Mouse (Mus musculus) granulocyte monocyte progenitor cell, adult 5-6 weeks (primary cell): Measurements from ENCODE around the gene Rerg. TPM values are rescaled to one million over a fixed set of nuclear protein-coding genes. Genes with fewer than 3 reads are reported as not detected.
A peak's percentile ranks its signal among the peaks of the same experiment; 100 is the strongest.
"Not testable (repeated sequence)": the region's sequence is repeated elsewhere in the genome, so short reads cannot be mapped to it uniquely, and the experiment has no call there.

Experiments used
- ATAC-seq: replicated peaks from 2 replicates; pipeline ENCODE4 v1.8.0; 2016; ENCODE audit warnings: mild to moderate bottlenecking, moderate TSS enrichment, inconsistent platforms; ENCODE audit not compliant: poor library complexity, severe bottlenecking
- total RNA-seq, 2 experiments: library from RNA; stranded (forward) in 1 of 2; stranded (reverse) in 1 of 2; fragments of 200-712, 200-1000 nt in 1 of 2; fragments of >200 nt in 1 of 2; fragmentation: Nextera tagmentation in 1 of 2; gene quantifications; 2 replicates each; pipeline ENCODE4 v1.2.3; 2014 to 2017

Gene Rerg
- total RNA-seq, 2 experiments from 2014 or later: 1.6 TPM; not detected in 1

DNA sequence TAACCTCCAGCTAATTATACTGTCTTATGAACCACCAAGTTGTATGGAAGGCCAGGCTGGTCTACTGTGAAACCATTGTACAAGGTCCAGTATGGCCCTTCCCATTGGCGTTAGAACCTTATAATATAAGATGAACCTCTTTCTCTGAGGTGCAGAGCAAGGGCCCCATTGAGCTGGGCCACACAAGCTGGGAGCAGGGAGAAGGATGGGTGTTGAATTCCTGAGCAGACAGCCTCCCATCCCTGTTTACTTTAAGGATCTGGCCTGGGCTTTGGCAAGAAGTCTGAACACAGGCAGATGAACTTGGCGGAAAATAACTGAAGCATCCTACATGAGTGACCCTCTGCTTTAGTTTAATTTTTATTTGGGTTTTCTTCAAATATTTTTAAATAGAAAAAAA, 75.8 kb downstream of the Rerg start:
- ATAC-seq: no peak

DNA sequence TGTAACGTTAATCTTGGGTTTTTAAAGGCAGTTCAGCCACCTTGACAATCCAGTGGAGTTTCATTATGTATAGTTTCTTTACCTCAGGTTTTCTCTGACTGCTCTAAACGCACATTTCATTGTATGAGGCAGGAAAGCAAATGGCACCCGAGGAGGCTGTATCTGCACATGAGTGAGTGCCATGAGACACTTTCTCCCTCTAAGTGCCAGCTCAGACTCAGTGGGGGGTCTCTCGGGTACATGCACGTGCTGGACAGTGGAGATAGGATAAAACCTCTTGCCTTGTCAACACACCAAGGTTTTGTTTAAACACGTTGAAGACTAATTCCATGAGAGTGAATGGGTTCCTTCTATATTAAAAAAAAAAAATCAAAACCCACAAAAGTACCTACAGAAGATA, 81.8 kb downstream of the Rerg start:
- no peak for ATAC-seq

- ATAC-seq: no peak
Measured at GRCm38 (mm10) chr6:137087956-137088355, 82.3 kb downstream of the Rerg start.

DNA sequence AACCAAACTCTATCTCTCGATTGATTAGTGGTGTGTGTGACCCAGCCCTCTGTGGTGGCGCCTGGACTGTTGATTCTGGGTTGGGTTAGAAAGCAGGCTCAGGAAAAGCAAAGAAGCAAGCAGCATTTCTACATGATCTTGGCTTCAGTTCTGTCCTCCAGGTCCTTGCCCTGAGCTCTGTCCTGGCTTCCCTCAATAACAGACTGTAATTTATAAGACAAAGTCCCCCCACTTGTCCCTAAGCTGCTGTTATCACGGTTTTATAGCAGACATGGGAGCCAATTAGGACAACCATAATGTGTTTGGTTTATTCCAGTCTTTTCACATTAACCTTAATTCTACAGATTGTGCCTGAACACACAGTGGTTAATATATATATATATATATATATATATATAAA, 82.8 kb downstream of the Rerg start:
- no peak for ATAC-seq

DNA sequence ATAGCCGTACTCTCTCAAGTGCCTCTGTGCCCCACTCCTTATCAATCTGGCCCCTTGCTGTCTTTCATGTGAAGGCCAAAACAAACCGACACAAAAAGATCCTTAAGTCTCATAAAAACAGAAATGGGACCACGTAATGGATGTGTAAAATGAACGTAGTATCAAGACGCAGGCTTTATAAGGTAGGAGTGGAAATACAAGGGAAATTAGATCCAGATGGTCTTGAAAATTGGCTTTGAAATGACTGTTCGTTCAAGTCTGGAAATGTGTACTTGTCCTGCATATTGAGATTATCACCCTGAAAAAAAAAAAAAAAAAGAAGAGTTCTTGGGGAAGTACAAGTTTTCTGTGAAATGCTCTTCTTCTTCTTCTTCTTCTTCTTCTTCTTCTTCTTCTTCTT, 90.6 kb downstream of the Rerg start:
- ATAC-seq: no peak

DNA sequence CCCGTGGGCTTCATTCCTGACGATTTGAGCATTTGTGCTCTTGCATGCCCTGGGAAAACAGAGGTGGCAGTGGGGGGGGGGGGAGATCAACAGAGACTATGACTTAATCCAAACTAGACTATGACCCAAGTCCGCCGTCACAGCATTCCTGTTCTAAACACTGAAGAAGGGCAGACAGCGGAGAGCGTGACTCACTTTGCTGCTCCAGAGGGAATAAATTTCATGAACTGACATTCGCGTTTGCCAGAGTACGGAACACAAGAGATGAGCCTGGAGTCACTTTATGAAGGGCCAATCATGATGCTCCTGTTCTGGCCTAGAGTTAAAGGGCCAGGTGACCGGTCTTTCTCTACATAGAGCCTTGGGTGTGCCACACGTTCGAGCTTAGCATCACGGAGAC, 93.6 kb downstream of the Rerg start:
- ATAC-seq: no peak

- ATAC-seq: no peak
Measured at GRCm38 (mm10) chr6:137076225-137076624, 94.1 kb downstream of the Rerg start.

- ATAC-seq: no peak
Measured at GRCm38 (mm10) chr6:137072256-137072655, 98.0 kb downstream of the Rerg start.

GRCm38 (mm10) chr6:137071466-137071865, 98.8 kb downstream of the Rerg start:
- no peak for ATAC-seq

GRCm38 (mm10) chr6:137065506-137065905, 104.8 kb downstream of the Rerg start:
- ATAC-seq: no peak

- ATAC-seq: no peak
Measured at GRCm38 (mm10) chr6:137064786-137065185, 105.5 kb downstream of the Rerg start.

DNA sequence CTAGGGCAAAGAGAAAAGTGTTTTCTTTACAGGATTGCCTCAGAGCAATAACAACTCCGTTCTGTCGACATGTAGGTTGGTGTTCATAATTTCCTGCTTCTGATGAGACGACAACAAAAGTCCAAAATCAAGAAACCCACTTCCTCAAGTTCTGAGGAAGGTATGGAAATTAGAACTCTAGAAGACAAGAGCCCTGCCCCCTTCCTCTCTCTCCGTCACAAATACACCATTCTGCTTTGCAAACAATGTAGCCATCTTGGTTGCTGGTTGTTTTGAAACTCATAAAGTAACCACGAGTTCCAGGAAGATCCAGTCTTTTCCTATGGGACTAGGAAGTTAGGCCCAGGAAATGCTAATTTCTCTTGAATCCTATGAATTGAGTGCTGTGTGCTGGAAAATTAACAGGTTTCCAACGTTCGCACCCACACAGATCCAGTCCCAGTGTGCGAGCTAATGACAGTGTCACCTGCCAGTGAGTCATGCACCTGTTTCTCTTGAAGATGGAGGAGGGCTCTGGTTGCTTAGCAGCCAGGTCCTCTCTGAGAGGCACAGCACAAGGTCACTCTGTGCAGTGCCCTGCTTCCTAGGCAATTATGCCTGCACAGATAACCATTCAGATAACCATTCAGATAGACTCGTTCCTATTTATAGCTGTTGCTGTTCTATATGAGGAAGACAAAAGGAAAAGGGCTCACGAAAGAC, 106.9 kb downstream of the Rerg start:
- peak; percentile 52 for ATAC-seq

DNA sequence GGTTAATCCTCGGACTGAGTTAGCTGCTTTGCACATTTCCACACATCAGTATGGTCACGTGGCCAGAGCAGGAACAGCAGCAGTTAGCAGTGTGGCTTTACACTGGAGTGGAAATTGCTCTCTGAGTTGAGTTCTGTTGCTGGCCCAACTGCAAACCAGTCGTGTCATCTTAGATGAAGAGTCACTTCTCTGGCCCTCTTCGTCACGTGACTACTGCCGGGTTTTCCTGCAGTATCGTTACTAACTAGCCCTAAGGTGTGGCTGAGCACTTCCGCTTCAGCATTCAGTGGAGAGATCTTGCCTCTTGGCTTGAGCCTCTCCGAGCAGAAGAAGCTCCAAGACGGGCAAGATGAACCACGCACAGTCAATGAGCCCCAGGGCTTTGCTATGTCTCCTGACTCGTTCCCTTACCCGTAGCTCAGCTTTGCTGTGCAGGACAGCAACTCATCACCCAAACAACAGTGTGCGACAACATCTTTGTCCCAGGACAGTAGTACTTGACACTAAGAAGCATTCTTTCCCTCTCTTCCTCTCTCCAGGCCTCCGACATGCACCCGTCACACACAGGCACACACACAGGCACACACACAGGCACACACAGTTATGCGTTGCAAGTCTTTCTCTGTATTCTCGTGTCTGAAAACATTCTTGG, 108.3 kb downstream of the Rerg start:
- ATAC-seq: no peak

DNA sequence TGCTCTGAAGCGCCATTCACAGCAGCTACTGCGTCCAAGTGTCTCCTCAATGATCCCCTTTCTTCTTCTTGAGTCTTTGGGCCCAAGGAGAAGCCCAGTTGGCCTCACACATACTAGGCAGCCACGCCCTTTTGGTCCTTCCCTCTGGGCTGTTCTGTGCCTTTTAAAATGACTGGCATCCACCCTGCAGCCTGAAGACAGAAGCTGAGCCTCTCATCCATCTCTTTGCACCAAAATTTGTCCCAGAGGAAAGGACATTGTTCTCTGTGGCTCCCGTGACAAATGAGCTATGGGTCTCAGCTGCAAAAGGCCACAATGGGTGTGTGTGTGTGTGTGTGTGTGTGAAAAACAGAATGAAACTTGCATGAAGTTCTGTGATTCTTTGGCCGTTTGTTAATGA, 109.7 kb downstream of the Rerg start:
- ATAC-seq: no peak

GRCm38 (mm10) chr6:137058257-137058656, 112.0 kb downstream of the Rerg start:
- ATAC-seq: no peak

DNA sequence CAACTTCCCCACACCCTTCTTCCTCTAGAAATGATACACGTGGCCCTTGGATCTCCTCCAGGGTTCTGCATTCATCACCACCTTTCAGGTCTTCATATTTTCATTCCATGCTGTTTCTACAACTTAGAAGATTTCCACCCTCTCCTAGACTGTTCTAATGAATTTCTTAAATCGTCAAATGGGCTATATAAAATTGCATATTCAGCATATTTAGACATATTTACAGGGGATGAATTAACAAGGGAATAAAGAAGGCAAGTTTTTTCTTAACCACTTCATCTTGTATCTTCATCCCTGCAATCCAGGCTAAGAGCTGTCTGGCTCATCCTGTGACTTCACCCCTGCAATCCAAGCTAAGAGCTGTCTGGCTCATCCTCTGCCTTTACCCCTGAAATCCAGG, 116.2 kb downstream of the Rerg start:
- no peak for ATAC-seq

DNA sequence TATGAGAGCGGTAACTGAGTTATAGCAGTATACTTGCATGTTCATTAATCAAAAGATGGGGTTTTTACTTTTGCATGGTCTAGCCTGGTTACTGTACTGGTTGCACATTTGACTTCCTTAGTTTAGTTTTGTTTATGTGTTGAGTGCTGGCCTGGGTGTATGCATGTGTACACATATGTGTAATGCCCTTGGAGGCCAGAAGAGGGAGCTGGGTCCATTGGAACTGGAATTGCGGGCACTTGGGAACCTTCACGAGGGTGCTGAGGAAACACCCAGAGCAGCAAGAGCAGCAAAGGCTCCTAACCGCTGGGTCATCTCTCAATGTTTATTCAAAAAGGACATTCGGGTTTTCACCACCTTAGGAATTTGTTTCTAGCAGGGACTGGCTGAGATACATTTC, 116.8 kb downstream of the Rerg start:
- peak; percentile 93 for ATAC-seq

- no peak for ATAC-seq
Measured at GRCm38 (mm10) chr6:137053006-137053405, 117.3 kb downstream of the Rerg start.

DNA sequence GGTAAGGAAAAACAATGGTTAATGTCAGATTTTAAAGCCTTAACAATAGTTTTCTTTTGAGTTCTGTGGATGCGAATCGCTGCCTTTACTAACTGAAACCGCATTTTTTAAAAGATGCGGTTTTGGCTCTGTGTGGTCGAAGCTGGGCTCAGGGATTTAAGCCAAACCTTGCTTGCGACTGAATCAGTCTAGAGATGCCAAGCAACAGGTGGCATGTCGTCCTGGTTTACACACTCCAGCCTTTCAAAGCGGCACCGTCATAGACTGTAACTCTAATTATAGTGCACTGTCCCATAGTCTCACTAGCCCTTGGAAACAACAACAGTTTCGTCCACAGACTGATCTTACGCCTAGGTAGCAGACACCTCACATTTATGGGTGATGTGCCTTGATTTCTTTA, 123.3 kb downstream of the Rerg start:
- no peak for ATAC-seq

GRCm38 (mm10) chr6:137045011-137045504, 125.2 kb downstream of the Rerg start:
- ATAC-seq: no peak

DNA sequence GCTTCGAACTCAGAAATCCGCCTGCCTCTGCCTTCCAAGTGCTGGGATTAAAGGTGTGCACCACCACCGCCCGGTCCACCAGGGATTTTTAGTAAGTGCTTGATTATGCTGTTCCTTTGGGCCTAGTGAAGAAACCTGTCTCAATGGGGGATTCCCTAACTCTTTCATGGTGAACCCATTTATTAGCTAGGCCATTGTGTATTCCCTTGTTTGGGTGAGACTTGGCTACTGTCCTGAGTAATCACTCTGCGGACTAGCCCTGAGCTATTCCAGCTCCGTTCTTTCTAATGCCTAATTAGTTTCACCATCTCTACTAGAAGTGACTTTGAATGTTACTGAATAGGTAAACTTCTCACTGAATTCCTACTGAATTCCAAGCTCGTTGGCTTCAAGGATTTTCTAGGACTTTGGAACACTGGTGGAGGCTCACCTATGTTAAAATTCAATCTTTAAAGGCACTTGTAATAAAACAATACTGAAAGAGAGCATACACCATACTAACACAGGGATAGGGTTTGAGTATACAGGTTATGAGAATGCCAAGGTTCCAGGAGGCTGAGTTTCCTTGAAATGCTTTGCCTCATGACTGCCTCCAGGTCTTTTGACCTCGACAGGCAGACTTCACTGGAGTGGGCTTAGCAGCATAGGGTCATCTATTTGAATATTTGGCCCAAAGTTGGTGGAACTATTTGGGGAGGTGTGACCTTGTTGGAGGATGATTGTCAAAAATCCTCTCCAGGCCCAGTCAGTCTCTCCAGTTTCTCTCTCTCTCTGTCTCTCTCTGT, 134.5 kb downstream of the Rerg start:
- ATAC-seq: not testable (repeated sequence)
